Mouse (Mus musculus): ENCODE measurements at regions not wholly inside any gene's neighbourhood (a gene's known extent, or its start where the extent isn't known, plus 50 kb on each side); places are given as distances from the start of the nearest gene placed in this dataset.

DNA sequence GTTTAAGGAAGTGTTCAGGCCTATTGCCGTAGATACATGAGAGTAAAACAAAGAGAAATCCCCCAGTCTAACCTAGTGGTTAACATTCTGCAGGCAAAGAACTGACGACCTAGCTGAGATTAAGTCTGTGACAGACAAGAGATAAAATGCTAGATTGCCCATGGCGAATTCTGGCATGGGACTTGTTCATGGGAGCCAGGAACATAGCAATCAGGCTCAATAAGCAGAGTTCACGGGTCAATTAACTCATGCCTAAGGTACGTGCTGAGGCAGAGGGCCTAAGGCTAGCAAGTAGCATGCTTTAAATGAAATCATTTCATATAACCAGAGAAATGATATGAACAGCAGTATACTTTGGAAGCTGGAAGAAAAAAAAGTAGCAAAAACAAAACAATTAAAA lies 1119.2 kb upstream of the Adgrl2 start:
- no peak for DNase-seq (ENCODE audit: low spot score)

DNA sequence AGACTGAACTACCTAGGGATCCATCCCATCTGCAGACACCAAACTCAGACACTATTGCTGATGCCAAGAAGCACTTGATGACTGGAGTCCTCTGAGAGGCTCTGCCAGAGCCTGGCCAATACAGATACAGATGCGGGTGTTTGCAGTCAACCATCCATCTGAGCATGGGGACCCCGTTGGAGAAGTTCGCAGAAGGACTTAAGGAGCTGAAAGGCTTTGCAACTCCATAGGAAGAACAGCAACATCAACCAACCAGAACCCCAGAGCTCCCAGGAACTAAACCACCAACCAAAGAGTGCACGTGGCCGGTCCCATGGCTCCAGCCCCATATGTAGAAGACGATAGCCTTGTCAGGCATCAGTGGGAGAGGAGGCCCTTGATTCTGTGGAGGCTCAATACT lies 1121.9 kb upstream of the Adgrl2 start:
- DNase-seq (ENCODE audit: low spot score) = no peak

DNA sequence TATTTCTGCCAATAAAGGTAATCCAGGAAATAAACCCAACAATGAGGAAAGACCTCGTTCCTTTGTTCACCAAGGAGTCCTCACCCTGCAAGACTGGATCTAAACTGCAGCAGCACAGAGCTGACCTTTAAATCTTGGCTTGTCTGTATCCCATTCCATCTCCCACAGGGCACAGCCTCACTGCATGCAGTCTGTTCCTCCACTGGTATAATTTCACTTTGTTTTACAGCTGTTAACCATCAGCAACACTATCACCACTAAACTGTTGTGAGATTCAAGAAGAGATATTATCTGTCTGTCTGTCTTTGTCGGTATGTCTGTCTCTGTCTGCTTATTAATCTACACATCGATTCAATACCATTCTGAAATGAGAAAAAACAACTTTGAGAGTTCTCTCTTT lies 1129.5 kb upstream of the Adgrl2 start:
- DNase-seq (ENCODE audit: low spot score) = no peak

DNA sequence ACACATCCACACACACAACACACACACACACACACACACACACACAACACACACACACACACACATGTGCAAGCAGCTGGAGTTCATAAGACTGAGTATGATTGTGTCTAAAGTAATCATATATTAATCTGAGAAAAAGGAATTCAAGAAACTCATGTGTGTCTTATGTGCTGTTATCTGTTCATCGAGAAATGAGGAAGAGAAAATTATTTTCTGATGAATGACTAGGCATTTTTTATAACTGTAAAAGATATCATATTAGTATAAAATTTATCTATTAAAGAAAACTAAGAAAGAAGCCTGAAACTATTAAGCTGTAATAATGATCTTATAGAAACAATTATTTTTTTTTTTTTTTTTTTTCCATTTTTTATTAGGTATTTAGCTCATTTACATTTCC lies 1156.3 kb upstream of the Adgrl2 start:
- no peak for DNase-seq (ENCODE audit: low spot score)

DNA sequence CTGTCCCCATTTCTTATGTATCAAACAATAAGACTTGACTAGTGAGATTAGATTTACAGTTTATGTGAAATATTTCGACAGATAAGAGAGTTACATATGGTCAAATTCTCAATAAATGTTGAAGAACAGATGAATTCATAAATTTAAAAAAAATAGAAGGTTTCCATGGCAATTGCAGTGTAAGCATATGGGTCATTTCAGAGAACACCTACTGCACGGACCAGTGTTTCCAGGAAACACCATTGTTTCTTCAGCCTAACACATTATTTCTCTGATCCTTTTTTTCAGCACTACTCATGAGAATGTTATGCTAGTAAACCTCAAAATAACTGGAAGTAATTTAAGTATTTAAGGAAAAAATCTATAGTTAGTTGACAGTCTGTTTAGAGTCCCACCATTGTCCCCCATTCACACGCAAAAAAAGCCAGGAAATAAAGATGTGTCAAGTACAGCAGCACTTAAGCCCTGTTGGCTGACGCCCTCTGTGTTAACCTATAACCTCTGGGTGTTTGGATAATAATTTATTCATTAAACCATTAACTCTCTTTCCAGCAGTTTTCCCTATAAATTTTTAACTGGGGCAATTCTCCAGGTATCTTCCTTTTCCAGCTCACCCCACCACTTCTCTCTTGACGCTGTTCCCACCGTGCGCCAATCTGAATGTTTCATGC lies 1160.9 kb upstream of the Adgrl2 start:
- no peak for DNase-seq (ENCODE audit: low spot score)

DNA sequence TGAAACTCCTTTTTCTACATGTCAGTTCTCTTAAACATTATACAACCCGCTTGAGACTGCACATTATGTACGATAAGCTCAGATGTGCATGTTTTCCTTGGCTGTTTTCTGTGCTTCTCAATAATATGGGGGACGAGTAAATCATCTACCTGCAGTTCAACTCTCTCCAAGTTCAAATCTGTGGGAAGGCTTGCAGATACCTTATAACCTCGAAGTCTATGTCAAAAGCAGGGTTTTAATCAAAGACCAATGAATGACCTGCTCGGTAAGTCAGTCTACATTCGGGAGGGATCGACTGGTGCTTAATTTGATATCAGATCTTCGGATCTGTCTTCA lies 1161.4 kb upstream of the Adgrl2 start:
- DNase-seq (ENCODE audit: low spot score) = no peak

DNA sequence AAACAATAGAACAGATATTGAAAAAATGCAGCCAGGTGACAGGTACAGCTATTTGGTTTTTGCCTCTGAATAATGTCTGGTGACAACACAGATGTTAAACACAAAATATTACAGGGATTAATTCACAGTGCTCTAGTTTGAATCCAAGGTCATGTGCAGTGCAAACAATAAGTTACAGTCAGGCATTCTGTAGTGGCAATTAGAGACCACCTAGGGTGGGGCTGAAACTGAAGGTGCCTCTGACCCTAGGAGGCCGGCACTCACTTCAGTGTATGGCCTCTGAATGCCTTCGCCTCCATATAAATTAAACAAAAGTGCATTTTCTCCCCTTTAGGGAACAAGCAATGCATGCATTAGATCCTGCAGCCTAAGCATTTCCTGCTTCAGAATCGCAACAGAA lies 1162.5 kb upstream of the Adgrl2 start:
- DNase-seq (ENCODE audit: low spot score) = no peak

DNA sequence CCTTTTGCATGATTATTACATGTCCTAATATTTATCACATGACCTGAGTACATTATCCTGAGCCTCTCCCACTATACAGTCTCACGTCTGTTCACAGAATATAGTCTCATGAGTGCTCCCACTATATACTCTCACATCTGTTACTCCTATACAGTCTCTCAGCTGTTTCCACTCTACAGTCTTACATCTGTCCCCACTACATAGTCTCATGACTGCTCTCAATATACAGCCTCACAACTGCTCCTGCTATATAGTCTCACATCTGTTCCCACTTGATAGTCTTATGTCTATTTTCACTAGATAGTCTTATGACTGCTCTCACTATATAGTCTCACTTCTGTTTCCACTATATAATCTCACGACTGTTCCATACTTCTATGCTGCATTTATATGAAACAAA lies 1195.5 kb upstream of the Adgrl2 start:
- DNase-seq (ENCODE audit: low spot score) = no peak

DNA sequence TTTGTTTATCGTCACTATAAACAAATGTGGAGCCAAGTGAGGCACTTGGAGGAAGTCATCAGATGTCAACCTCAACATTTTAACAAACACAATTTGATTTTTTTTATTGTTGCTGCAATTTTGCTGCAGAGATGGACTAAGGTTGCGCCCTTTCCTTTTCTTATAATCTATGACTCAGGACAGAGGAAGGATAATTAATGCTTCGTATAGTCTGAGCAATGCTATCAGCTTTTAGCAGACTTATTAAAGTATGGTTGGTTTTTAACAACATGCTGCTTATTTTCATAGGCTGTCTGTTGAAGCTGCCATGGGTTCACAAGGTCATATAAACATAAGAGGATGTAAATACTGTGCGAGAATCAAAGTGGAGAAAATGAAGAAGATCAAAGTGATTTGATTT lies 1202.8 kb upstream of the Adgrl2 start:
- DNase-seq (ENCODE audit: low spot score) = no peak

DNA sequence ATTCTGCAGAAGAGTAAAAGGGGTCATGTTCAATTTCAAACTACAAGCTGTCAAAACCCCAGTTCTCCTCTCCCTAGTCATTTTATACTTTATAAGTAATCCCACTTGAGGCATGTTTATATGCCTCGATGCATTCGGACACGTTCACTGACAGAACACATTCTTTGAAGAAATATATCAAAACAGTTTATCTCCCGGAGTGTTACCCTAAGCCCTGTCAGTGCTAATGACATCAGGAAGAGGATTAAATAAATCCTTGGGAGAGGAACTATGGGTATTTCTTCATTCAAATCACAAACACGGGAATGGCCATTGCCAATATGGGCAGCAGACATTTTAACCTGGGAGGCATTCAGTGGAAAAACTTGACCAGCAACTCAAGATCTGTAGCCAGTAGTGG lies 1208.1 kb upstream of the Adgrl2 start:
- DNase-seq (ENCODE audit: low spot score) = no peak

DNA sequence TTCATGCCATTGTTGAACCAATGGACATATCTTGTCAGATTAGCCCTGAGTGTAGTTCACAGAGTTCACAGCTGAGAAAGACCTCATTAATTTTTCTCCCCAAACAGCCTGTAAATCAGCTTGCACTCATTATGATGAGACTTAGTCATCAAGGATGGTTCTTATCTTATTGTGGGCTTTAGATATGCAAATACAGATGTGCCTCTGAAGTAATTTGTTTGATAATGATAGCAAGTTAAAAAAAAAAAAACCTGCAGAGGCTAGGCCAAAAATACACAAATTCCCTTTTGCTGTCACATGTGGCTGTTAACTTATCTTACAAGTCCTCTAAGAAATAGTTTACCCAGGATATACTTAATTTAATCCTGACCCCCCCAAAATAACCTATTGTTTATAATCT lies 1215.5 kb upstream of the Adgrl2 start:
- no peak for DNase-seq (ENCODE audit: low spot score)

DNA sequence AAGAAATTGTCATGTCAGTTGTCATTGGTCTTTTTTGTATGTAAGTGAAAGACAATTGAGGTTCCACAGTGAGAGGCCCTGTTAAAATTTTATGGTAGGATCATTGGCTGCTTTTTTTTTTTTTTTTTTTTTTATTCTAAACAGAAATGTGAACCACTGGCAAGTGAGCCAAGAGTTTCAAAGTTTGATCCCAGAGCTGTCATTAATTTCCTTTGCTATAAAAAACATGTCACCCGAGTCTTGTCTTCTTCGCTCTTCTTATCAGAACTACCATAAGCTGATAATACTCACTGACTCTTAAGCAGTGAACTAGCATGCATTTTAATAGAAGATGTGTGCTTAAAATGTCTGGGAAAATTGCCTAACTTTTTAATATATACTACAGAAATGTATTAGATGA lies 1204.4 kb upstream of the Adgrl4 start:
- DNase-seq (ENCODE audit: low spot score) = no peak

DNA sequence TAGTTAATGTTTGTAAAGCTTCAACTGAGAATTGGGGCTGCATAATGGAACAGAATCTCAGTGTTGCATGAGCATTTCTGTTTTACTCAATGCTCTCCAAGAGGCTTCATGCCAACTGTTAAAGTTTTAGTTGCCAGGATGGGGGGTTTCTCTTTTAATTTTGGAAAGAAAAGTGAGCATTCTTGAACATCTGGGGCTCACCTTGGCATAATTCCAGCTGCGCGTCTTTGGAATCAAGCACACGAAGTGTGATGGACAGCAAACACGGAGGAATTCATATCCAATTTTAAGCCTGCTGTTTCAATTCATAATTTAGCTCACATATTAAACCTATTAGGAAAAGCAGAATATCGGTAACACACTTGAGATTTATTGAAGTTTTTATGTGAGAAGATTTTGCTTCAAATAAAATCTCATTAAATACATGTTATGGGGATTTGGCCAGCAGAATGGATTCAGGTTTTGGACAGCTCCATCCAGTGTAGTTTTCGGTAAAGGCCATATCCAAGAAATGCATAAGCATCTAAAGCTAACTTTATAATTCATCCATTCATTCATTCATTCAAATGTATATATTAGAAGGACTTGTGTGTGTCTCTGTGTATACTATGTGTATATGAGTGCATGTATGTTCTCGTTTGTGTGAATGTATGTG lies 1200.6 kb upstream of the Adgrl4 start:
- DNase-seq (ENCODE audit: low spot score) = no peak

DNA sequence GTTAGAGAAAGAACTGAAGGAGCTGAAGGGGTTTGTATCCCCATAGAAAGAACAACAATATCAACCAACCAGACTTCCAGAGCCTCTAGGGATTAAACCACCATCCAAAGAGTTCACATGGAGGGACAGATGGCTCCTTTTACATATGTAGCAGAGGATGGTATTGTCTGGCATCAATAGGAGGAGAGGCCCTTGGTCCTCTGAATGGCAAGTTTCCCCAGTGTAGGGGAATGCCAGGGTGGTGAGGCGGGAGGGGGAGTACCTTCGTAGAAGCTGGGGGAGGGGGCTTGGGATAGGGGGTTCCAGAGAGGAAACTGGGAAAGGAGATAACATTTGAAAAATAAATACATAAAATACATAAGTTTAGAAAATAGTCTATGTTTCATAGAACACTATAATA lies 1162.6 kb upstream of the Adgrl4 start:
- DNase-seq (ENCODE audit: low spot score) = no peak

DNA sequence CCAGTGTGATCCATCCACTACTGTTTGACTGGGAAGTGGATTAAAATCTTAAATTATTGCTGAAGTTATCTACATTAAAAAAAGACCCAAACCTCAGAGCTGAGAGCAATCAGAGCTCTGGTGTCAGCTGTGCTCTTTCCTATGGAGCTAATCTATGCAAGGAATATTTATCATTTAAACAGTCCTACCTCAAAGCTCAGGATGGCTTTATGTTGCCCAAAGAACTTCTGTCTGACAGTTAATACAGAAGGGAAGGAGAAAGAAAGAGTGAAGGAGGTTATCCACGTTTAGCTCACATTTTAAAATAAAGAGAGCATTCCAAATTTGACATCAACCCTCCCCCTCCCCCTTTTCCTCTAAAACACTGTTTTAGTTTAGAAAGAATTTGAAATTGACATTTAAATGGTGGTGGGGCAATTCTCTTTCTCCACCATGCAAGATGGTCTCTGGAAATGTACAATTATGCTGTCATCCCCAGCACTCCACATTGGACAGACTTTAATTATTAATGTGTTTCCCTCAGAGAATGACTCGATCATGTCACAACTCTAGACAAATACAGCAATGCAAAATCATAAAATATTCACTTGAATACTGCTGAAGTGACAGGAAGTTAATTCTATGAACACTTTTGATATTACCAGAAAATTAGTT lies 1141.5 kb upstream of the Adgrl4 start:
- no peak for DNase-seq (ENCODE audit: low spot score)

DNA sequence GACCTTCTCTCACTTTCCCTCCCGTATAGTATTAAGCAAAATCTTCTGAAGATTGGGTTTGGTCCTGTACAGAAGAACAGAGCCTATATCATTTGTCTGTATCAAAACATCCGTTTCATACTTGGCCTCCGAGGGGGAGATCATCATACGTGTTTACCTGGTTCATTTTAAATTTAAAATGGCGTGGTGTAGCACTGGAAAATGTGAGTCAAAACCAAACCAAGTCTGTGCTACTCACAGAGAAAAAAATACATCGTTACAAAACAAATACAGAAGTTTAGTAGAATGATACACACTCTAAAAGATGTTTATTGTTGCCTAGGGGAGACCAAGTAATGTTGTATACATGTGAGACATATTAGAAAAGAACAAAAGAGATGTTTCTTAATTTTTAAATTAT lies 1108.9 kb upstream of the Adgrl4 start:
- no peak for DNase-seq (ENCODE audit: low spot score)

DNA sequence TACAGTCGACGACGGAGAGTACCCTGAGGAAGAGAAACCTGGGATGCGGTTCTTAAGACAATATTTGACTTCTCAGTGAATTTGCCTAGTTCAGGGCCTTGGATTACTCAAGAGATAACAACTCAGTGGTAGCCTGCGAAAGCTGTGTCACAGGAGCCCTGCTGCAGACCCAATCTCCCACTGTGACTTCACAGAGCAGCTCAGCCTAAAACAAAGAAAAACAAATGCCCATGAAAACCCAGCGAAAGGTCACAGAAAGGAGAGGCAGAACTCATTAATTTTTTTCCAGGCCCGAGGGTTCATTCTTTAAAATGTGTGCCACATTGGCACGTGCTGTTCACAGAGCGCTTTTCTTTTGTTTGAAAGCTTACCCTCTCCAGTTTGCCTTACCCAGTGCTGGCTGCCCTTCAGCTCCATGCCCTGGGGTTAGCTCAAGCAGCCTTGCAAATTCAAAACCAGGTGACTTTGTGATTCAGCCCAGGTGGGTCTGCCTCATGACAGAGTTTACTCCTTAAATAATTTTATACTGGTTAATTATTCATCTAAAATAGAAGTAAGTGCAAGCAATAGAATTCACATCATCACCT lies 1085.5 kb upstream of the Adgrl4 start:
- DNase-seq (ENCODE audit: low spot score) = no peak

DNA sequence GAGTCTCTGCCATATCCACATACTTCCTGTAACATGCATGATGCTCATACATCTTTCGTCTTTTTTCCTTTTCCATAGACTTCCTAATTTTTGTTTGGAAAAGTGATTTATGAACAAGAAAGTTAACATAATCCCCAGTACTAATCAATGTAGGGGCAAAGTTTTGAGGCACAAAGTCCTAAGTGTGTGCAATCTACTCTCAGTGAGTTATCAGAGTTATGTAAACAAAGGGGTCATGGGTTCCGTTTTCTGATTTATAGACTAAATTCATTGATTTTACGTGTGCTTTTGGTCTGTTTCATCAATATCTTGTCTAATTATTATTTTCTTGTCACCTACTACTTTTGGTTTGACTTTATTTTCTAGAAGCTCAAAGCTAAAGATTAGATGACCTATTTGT lies 1071.9 kb upstream of the Adgrl4 start:
- no peak for DNase-seq (ENCODE audit: low spot score)

DNA sequence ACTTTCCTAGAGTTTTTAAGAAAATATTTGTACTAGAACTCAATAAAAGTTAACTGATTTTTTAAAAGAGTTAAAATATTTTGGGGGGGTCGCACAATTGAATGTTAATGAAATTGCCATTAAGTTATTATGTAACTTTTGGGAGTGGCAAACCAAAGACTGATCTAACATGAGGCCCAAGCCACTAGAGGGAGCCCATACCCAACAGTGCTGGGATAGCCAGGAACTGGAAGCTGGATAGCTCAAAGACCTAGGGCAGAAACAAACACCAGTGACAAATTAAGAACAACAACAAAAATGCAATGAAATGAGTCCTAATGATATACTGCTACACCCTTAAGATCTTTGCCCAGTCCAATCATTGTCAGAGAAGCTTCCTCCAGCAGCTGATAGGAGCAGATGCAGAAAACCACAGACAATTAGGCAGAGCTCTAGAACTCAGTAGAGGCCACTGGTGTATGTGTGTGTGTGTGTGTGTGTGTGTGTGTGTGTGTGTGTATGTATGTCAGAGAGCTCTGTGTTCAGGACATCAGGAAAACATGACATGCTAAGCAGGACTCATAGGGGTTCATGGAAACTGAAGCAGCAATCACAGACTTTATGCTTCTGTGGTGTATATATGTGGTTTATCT lies 1052.6 kb upstream of the Adgrl4 start:
- DNase-seq (ENCODE audit: low spot score) = peak; percentile 74

DNA sequence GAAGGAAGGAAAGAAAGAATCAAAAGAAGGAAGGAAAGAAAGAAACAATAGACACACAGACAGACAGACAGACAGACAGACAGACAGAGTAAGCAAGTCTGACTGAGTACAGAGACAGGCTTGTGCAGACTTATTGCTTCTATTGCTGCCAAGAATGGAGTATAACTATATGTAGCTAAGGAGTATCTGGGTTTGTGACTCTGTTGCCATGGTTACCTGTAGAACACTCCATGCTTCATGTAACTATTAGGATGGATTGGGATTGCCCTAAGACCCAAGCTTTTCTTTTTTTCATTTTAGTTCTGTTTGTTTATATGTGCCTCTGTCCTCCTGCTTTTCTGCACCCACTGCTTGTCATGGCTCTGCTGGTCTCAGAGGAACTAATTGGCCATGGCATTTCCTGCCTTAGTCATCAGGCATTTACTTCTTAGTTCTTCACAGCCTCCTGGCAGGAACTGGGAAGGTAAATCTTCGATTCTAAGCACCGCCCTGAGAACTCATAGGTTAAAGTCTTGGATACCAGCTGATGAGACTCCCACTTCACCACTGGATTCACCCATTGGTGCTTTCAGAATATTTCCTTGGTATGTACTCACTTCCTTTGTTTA lies 1035.9 kb upstream of the Adgrl4 start:
- DNase-seq (ENCODE audit: low spot score) = peak; percentile 11

DNA sequence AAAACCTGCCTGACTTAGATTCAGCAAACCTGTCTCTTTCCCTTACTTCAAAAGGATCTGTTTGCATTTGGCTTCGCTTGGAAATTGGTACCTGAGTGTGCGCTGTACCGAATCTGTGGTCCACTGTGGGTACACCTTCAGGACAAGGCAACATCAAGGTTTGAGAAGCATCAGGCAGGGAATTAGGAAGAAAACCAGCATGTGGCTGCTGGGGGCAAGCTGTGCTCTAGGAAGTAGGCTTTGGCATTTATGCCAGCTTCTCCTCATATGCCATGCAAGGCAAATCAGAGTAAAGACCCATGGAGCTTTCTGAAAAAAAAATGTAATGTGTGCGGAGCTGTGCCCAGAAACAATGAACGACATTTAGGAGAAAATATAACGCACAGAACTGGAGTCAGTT lies 1031.6 kb upstream of the Adgrl4 start:
- DNase-seq (ENCODE audit: low spot score) = no peak

DNA sequence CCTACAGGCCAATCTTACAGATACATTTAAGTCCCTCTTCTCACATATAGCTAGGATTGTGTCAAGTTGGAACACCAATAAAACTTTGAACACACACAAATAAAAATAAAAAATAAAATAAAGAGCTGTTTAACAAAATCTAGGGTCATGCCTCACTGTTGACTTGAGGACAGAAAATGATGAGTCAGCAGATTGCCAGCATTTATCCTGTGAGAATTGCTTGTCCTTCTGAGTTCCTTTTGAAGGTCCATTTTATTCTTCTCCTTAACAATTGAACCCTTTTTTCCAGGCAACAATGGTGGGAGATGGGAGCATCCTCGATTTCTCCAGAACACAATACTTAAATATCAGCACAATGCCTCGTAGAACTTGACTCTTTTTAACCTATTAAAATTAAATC lies 1022.4 kb upstream of the Adgrl4 start:
- no peak for DNase-seq (ENCODE audit: low spot score)

DNA sequence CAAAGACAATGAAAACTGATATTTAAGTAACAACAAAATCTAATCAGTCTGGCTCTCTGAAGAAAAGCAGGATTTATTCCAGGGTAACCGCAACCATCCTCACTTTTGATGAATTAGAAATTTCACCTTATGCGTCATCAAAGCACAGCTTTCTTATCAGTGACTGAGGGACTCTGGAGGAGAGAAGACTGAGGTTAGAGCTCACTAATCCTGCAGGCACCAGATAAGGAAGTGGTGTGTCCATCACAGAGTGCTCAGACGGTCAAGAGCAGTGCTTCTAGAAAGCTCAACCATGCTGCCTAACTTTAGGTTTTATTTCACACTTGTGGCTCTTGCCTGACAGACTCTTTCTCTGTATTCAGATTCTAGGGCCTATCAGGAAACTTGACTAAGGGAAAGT lies 1021.2 kb upstream of the Adgrl4 start:
- DNase-seq (ENCODE audit: low spot score) = no peak
